Mouse (Mus musculus): ENCODE measurements around the gene Lrpprc. TPM values are rescaled to one million over a fixed set of nuclear protein-coding genes. Genes with fewer than 3 reads are reported as not detected.

Lrpprc gene
- polyA plus RNA-seq, 1 experiment from 2014 or later: 36.2 TPM

- ATAC-seq (ENCODE audit: insufficient number of reproducible peaks, low FRiP score, low TSS enrichment, low read depth): no peak
- Histone ChIP-seq H3K27ac (peak overlapping the region; percentile 83), H3K4me1 (peaks cover 21% of the 10 kb centered on the region), H3K36me3 (peaks cover 8% of the 10 kb centered on the region), H3K27me3 (no peaks in the 10 kb centered on the region), H3K9me3 (no peaks in the 10 kb centered on the region), H3K9ac (peak overlapping the region; percentile 91), H3K4me2 (peak overlapping the region; percentile 87), H3K4me3 (peak overlapping the region; percentile 94)
- under 1% methylated on average over 22 of the region's 22 CpGs for WGBS
Measured at GRCm38 (mm10) chr17:84790043-84790442, 546 bp downstream of the Lrpprc start.

GRCm38 (mm10) chr17:84788376-84789125 is 2.0 kb downstream of the Lrpprc start:
- 88% methylated on average over 20 of the region's 20 CpGs for WGBS
- Histone ChIP-seq H3K9me3 (no peaks in the 10 kb centered on the region), H3K9ac (no peak overlapping the region), H3K27me3 (no peaks in the 10 kb centered on the region), H3K36me3 (peaks cover 8% of the 10 kb centered on the region), H3K4me3 (no peak overlapping the region), H3K4me1 (peaks cover 21% of the 10 kb centered on the region), H3K4me2 (no peak overlapping the region), H3K27ac (no peak overlapping the region)
- ATAC-seq (ENCODE audit: insufficient number of reproducible peaks, low FRiP score, low TSS enrichment, low read depth): no peak

DNA sequence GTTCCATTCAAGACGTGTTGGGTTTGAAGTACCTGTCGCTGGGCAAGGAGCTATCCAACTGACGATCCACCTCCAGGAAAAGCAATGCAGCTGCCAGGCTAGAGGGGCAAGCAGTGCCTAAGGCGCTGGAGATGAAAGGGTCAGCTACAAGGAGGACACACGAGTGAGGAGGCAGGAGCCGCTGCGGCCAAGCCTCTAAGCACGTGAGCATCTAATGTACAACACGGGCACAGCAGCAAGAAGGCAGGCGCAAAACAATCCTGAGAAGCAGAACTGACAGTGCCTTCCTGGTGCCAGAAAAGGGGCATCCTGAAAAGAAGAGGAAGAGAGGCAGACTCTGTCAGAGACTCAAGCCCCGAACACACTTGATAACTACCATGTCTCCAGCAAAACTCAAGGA is 3.1 kb downstream of the Lrpprc start:
- H3K27me3 ChIP-seq: no peaks in the 10 kb centered on the region
- H3K36me3 ChIP-seq: peaks cover 8% of the 10 kb centered on the region
- H3K9me3 ChIP-seq: no peaks in the 10 kb centered on the region
- peaks cover 21% of the 10 kb centered on the region for H3K4me1 ChIP-seq
- no peak overlapping the region for H3K27ac ChIP-seq
- 84% methylated on average over 11 of the region's 11 CpGs for WGBS
- no peak overlapping the region for H3K4me2 ChIP-seq
- no peak overlapping the region for H3K4me3 ChIP-seq
- no peak overlapping the region for H3K9ac ChIP-seq
- no peak for ATAC-seq (ENCODE audit: insufficient number of reproducible peaks, low FRiP score, low TSS enrichment, low read depth)

- H3K4me2 ChIP-seq: no peak overlapping the region
- no peak overlapping the region for H3K9ac ChIP-seq
- peaks cover 21% of the 10 kb centered on the region for H3K4me1 ChIP-seq
- 86% methylated on average over 8 of the region's 8 CpGs for WGBS
- H3K27me3 ChIP-seq: no peaks in the 10 kb centered on the region
- no peaks in the 10 kb centered on the region for H3K9me3 ChIP-seq
- H3K27ac ChIP-seq: no peak overlapping the region
- ATAC-seq (ENCODE audit: insufficient number of reproducible peaks, low FRiP score, low TSS enrichment, low read depth): no peak
- no peak overlapping the region for H3K4me3 ChIP-seq
- H3K36me3 ChIP-seq: peaks cover 8% of the 10 kb centered on the region
Measured at GRCm38 (mm10) chr17:84786911-84787310, 3.7 kb downstream of the Lrpprc start.

GRCm38 (mm10) chr17:84785176-84785575 is 5.4 kb downstream of the Lrpprc start:
- no peak for ATAC-seq (ENCODE audit: insufficient number of reproducible peaks, low FRiP score, low TSS enrichment, low read depth)
- WGBS: 80% methylated on average over 5 of the region's 5 CpGs

DNA sequence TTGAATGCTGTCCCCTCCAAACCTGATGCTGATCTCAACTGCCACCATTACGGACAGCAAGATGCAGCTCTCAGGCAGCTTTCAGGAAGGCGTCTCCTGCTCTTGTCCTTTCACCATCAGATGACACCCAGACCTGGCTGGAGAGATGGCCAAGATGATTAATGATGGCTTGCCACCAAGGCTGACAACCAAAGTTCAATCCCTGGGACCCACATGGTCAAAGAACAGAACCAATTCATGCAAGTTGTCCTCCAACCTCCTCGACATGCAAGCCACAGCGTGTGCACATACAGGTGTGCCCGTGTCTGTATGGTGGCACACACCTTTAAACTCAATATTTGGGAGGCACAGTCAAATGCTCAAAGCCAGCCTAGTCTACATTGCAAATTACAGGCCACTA is 7.1 kb downstream of the Lrpprc start:
- Histone ChIP-seq H3K27ac (no peak overlapping the region), H3K4me1 (peaks cover 1% of the 10 kb centered on the region; the same call in 1 of the 2 replicates)
- 88% methylated on average over 5 of the region's 5 CpGs for WGBS

More at GRCm38 (mm10) chr17:84785176-84785575, 5.4 kb downstream of the Lrpprc start:
- H3K9ac ChIP-seq: no peak overlapping the region
- no peak overlapping the region for H3K4me2 ChIP-seq
- H3K27ac ChIP-seq: no peak overlapping the region
- H3K27me3 ChIP-seq: no peaks in the 10 kb centered on the region
- H3K9me3 ChIP-seq: no peaks in the 10 kb centered on the region
- H3K36me3 ChIP-seq: peaks cover 12% of the 10 kb centered on the region
- peaks cover 16% of the 10 kb centered on the region for H3K4me1 ChIP-seq
- no peak overlapping the region for H3K4me3 ChIP-seq

GRCm38 (mm10) chr17:84780321-84780720 is 10.3 kb downstream of the Lrpprc start:
- Histone ChIP-seq H3K4me2 (no peak overlapping the region), H3K36me3 (peaks cover 9% of the 10 kb centered on the region; the same call in 1 of the 2 replicates), H3K27me3 (no peaks in the 10 kb centered on the region), H3K4me1 (no peaks in the 10 kb centered on the region), H3K9me3 (no peaks in the 10 kb centered on the region), H3K4me3 (no peak overlapping the region), H3K27ac (no peak overlapping the region), H3K9ac (no peak overlapping the region)
- no peak for ATAC-seq (ENCODE audit: insufficient number of reproducible peaks, low FRiP score, low TSS enrichment, low read depth)
- WGBS: 96% methylated on average over 6 of the region's 6 CpGs

More for the DNA sequence above, 7.1 kb downstream of the Lrpprc start:
- H3K36me3 ChIP-seq: peaks cover 11% of the 10 kb centered on the region
- no peaks in the 10 kb centered on the region for H3K9me3 ChIP-seq
- no peak overlapping the region for H3K4me2 ChIP-seq
- no peak overlapping the region for H3K9ac ChIP-seq
- no peak overlapping the region for H3K4me3 ChIP-seq
- no peaks in the 10 kb centered on the region for H3K27me3 ChIP-seq
- no peak for ATAC-seq (ENCODE audit: insufficient number of reproducible peaks, low FRiP score, low TSS enrichment, low read depth)

- no peaks in the 10 kb centered on the region for H3K9me3 ChIP-seq
- no peak for ATAC-seq (ENCODE audit: insufficient number of reproducible peaks, low FRiP score, low TSS enrichment, low read depth)
- 87% methylated on average over 7 of the region's 7 CpGs for WGBS
- no peak overlapping the region for H3K4me3 ChIP-seq
- peaks cover 13% of the 10 kb centered on the region; the same call in 1 of the 2 replicates for H3K36me3 ChIP-seq
- H3K27ac ChIP-seq: no peak overlapping the region
- no peak overlapping the region for H3K9ac ChIP-seq
- no peak overlapping the region for H3K4me2 ChIP-seq
- no peaks in the 10 kb centered on the region for H3K4me1 ChIP-seq
- H3K27me3 ChIP-seq: no peaks in the 10 kb centered on the region
Measured at GRCm38 (mm10) chr17:84778477-84778978, 12.1 kb downstream of the Lrpprc start.

- WGBS: 90% methylated on average over 16 of the region's 16 CpGs
- no peaks in the 10 kb centered on the region for H3K9me3 ChIP-seq
- no peak for ATAC-seq (ENCODE audit: insufficient number of reproducible peaks, low FRiP score, low TSS enrichment, low read depth)
- H3K27ac ChIP-seq: no peak overlapping the region
- no peak overlapping the region for H3K9ac ChIP-seq
- H3K4me1 ChIP-seq: no peaks in the 10 kb centered on the region
- H3K4me2 ChIP-seq: no peak overlapping the region
- H3K27me3 ChIP-seq: no peaks in the 10 kb centered on the region
- H3K36me3 ChIP-seq: peaks cover 15% of the 10 kb centered on the region; the same call in 1 of the 2 replicates
- no peak overlapping the region for H3K4me3 ChIP-seq
Measured at GRCm38 (mm10) chr17:84776362-84777000, 14.1 kb downstream of the Lrpprc start.

DNA sequence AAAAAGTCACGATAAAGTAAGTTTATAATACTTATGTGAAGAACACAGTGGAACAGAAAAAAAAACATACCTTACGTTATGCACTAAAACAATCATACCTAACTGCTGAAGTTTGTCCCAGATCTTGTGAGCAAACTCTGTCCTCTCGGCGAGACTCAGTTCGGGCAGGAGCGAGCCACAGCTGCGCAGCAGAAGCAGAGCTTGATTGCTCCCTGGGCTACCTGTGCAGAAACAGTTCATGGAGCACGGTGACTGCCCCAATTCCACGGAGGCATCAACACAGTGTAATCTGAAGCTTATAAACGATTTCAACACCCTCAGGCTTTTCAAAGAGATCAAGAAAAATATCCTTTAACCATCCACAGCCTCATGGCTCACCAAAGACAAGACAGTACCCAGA is 15.3 kb downstream of the Lrpprc start:
- no peak overlapping the region for H3K4me3 ChIP-seq
- no peak for ATAC-seq (ENCODE audit: insufficient number of reproducible peaks, low FRiP score, low TSS enrichment, low read depth)
- no peak overlapping the region for H3K4me2 ChIP-seq
- H3K4me1 ChIP-seq: no peaks in the 10 kb centered on the region
- H3K9me3 ChIP-seq: no peaks in the 10 kb centered on the region
- H3K27me3 ChIP-seq: no peaks in the 10 kb centered on the region
- no peak overlapping the region for H3K9ac ChIP-seq
- 85% methylated on average over 10 of the region's 10 CpGs for WGBS
- H3K36me3 ChIP-seq: peaks cover 17% of the 10 kb centered on the region
- no peak overlapping the region for H3K27ac ChIP-seq

- no peaks in the 10 kb centered on the region for H3K4me1 ChIP-seq
- no peak overlapping the region for H3K9ac ChIP-seq
- no peak overlapping the region for H3K4me3 ChIP-seq
- peaks cover 40% of the 10 kb centered on the region for H3K36me3 ChIP-seq
- WGBS: 62% methylated on average over 9 of the region's 9 CpGs
- H3K4me2 ChIP-seq: no peak overlapping the region
- H3K27ac ChIP-seq: no peak overlapping the region
- H3K27me3 ChIP-seq: no peaks in the 10 kb centered on the region
- H3K9me3 ChIP-seq: no peaks in the 10 kb centered on the region
- no peak for ATAC-seq (ENCODE audit: insufficient number of reproducible peaks, low FRiP score, low TSS enrichment, low read depth)
Measured at GRCm38 (mm10) chr17:84771882-84772281, 18.7 kb downstream of the Lrpprc start.

DNA sequence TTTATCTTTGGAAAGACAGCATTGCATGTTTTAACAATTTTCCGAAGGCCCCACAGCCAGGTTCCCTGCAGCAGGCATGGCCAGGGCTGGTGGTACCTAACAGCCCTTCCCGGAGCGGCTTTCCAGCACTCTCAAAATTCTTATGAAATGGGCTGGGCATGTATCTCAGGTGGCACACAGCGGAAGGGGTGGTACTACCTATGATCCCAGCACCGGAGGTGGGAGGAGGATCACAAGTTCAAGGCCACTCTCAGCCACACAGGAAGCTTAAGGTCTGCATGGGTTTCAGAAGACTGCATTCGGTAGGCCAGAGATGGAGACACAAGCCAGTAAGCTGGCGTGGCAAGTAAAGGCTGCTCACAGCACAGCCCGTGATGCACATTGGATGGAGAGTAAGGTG is 31.6 kb downstream of the Lrpprc start:
- Histone ChIP-seq H3K4me3 (no peak overlapping the region), H3K27ac (no peak overlapping the region), H3K36me3 (peaks cover 26% of the 10 kb centered on the region), H3K9me3 (no peaks in the 10 kb centered on the region), H3K4me2 (no peak overlapping the region), H3K9ac (no peak overlapping the region), H3K27me3 (no peaks in the 10 kb centered on the region), H3K4me1 (no peaks in the 10 kb centered on the region)
- WGBS: 88% methylated on average over 8 of the region's 8 CpGs
- ATAC-seq (ENCODE audit: insufficient number of reproducible peaks, low FRiP score, low TSS enrichment, low read depth): no peak
